8 mouse cellular contexts compared by ENCODE assay signal in genomic region chr10:105834627-105835228, GRCm38 (mm10). TPM values are rescaled to one million over a fixed set of nuclear protein-coding genes. Genes with fewer than 3 reads are reported as not detected.
DNase-seq lines count a peak whose midpoint lies in the region; ATAC-seq and TF ChIP-seq lines count a peak whose summit lies in the region.

No protein-coding gene starts in this region.

- H3K9me3 ChIP-seq in forebrain, embryonic 11.5 days (ENCODE audit: control insufficient read depth, low read length), result no peaks in the 10 kb centered on the region
- no peaks in the 10 kb centered on the region for H3K9me3 ChIP-seq in limb, embryonic 10.5 days (replicated peaks)
- no peaks in the 10 kb centered on the region for H3K9me3 ChIP-seq in midbrain, postnatal 0 days (ENCODE audit: low read length)

- no peaks in the 10 kb centered on the region for H3K27me3 ChIP-seq in liver, adult 2 months (ENCODE audit: control insufficient read depth, insufficient read depth, low read length)
- no peaks in the 10 kb centered on the region for H3K27me3 ChIP-seq in forebrain, embryonic 11.5 days (ENCODE audit: control insufficient read depth, insufficient read depth, low read length)
- H3K27me3 ChIP-seq in limb, embryonic 10.5 days (ENCODE audit: low read depth, poor library complexity, severe bottlenecking), result no peaks in the 10 kb centered on the region
- no peaks in the 10 kb centered on the region for H3K27me3 ChIP-seq in midbrain, postnatal 0 days (ENCODE audit: insufficient read depth, low read length)

- no peak overlapping the region for H3K27ac ChIP-seq in liver, adult 2 months (replicated peaks; ENCODE audit: insufficient read depth, low read depth, low read length)
- H3K27ac ChIP-seq in forebrain, embryonic 11.5 days (ENCODE audit: low read depth, low read length), result no peak overlapping the region
- no peak overlapping the region for H3K27ac ChIP-seq in limb, embryonic 10.5 days
- H3K27ac ChIP-seq in midbrain, postnatal 0 days (ENCODE audit: low read depth, low read length), result no peak overlapping the region

- WGBS in liver, adult 2 months, result 71% methylated on average over 10 of the region's 10 CpGs
- WGBS in forebrain, embryonic 11.5 days, result 64% methylated on average over 10 of the region's 10 CpGs
- WGBS in limb, embryonic 10.5 days, result 66% methylated on average over 10 of the region's 10 CpGs
- WGBS in midbrain, postnatal 0 days, result 64% methylated on average over 10 of the region's 10 CpGs

- peaks cover 6% of the 10 kb centered on the region for H3K36me3 ChIP-seq in liver, adult 2 months (ENCODE audit: control insufficient read depth, insufficient read depth, low read length)
- H3K36me3 ChIP-seq in forebrain, embryonic 11.5 days (ENCODE audit: control insufficient read depth, insufficient read depth, low read length), result no peaks in the 10 kb centered on the region
- H3K36me3 ChIP-seq in limb, embryonic 10.5 days, result peaks cover 5% of the 10 kb centered on the region; the same call in 1 of the 2 replicates
- H3K36me3 ChIP-seq in midbrain, postnatal 0 days (ENCODE audit: insufficient read depth, low read length), result no peaks in the 10 kb centered on the region

- peak; percentile 68 for ATAC-seq in forebrain, embryonic 11.5 days (replicated peaks; ENCODE audit: low FRiP score)
- peak; percentile 48 for ATAC-seq in midbrain, postnatal 0 days (ENCODE audit: low FRiP score)

- TF ChIP-seq POLR2A in liver, adult 2 months (IDR thresholded peaks at IDR 0.05; ENCODE audit: extremely low read depth, insufficient read depth, low read length), result no peak

- no peak overlapping the region for H3K9ac ChIP-seq in liver, adult 2 months (ENCODE audit: low read depth, low read length)
- no peak overlapping the region for H3K9ac ChIP-seq in forebrain, embryonic 11.5 days (ENCODE audit: low read length)
- H3K9ac ChIP-seq in midbrain, postnatal 0 days (replicated peaks; ENCODE audit: low read length, poor library complexity, severe bottlenecking), result no peak overlapping the region

- TF ChIP-seq CTCF in liver, adult 2 months (IDR thresholded peaks at IDR 0.05; ENCODE audit: low read depth, low read length), result no peak
- TF ChIP-seq CTCF in midbrain, postnatal 0 days (IDR thresholded peaks at IDR 0.05), result peak; percentile 68

- H3K79me2 ChIP-seq in liver, adult 2 months (ENCODE audit: control insufficient read depth, insufficient read depth, low read length), result no peaks in the 10 kb centered on the region

- H3K4me3 ChIP-seq in liver, adult 2 months (ENCODE audit: insufficient read depth, low read depth, low read length), result no peak overlapping the region
- H3K4me3 ChIP-seq in forebrain, embryonic 11.5 days (ENCODE audit: low read depth, low read length), result no peak overlapping the region
- no peak overlapping the region for H3K4me3 ChIP-seq in limb, embryonic 10.5 days
- H3K4me3 ChIP-seq in midbrain, postnatal 0 days (ENCODE audit: low read depth, low read length), result no peak overlapping the region

- peak; percentile 13 for DNase-seq in liver, adult 2 months (ENCODE audit: extremely low read depth, low read depth, low spot score)
- DNase-seq in liver (no peak), R1 (ENCODE audit: low read depth, low spot score) (peak; percentile 82)
- peak; percentile 60 for DNase-seq in forebrain, embryonic 11.5 days (ENCODE audit: low spot score)
- peak; percentile 41 for DNase-seq in limb, embryonic 10.5 days (ENCODE audit: low spot score)
- peak; percentile 70 for DNase-seq in midbrain, postnatal 0 days (ENCODE audit: low spot score)
- no peak for DNase-seq in yolk sac, embryonic 10.5 days (ENCODE audit: low spot score)
- no peak for DNase-seq in urinary bladder, postnatal 4 days (ENCODE audit: low spot score in 2 of 2)

- H3K4me2 ChIP-seq in forebrain, embryonic 11.5 days (ENCODE audit: low read depth, low read length, severe bottlenecking), result no peak overlapping the region
- no peak overlapping the region for H3K4me2 ChIP-seq in midbrain, postnatal 0 days (ENCODE audit: low read depth, low read length, poor library complexity, severe bottlenecking)

- H3K4me1 ChIP-seq in liver, adult 2 months (ENCODE audit: control insufficient read depth, insufficient read depth, low read length), result no peaks in the 10 kb centered on the region
- no peaks in the 10 kb centered on the region for H3K4me1 ChIP-seq in forebrain, embryonic 11.5 days (replicated peaks; ENCODE audit: control insufficient read depth, insufficient read depth, low read length)
- no peaks in the 10 kb centered on the region for H3K4me1 ChIP-seq in limb, embryonic 10.5 days
- no peaks in the 10 kb centered on the region for H3K4me1 ChIP-seq in midbrain, postnatal 0 days (ENCODE audit: insufficient read depth, low read length)

RNA-seq across cellular contexts. Expression of gene Ccdc59, which starts 6.1 kb away (rescaled TPM):
- 6.3 and 6.5 TPM in 2 replicates for total RNA-seq in liver, adult 2 months (2014; rRNA removed)
- 1.8 and 2.7 TPM in 2 replicates for polyA plus RNA-seq in liver, adult 2 months (2012; rRNA removed)
- polyA plus RNA-seq in forebrain, embryonic 11.5 days (2014; fragmentation: Nextera tagmentation; extraction: Ambion mirVana), result 51.6 and 55.1 TPM in 2 replicates
- 59.2 and 59.3 TPM in 2 replicates for polyA plus RNA-seq in limb, embryonic 10.5 days (2016; fragmentation: Nextera tagmentation; extraction: Ambion mirVana)
- total RNA-seq in midbrain, postnatal 0 days (2014; rRNA removed), result 13.0 and 19.0 TPM in 2 replicates
- polyA plus RNA-seq in midbrain, postnatal 0 days (2015; fragmentation: Nextera tagmentation; extraction: Ambion mirVana), result 41.0 and 46.4 TPM in 2 replicates

RNA-seq across cellular contexts. Expression of gene Mettl25, which starts 6.5 kb away (rescaled TPM):
- 4.9 and 5.2 TPM in 2 replicates for total RNA-seq in liver, adult 2 months (2014; rRNA removed)
- 1.2 and 1.3 TPM in 2 replicates for polyA plus RNA-seq in liver, adult 2 months (2012; rRNA removed)
- 14.7 and 15.9 TPM in 2 replicates for polyA plus RNA-seq in forebrain, embryonic 11.5 days (2014; fragmentation: Nextera tagmentation; extraction: Ambion mirVana)
- polyA plus RNA-seq in limb, embryonic 10.5 days (2016; fragmentation: Nextera tagmentation; extraction: Ambion mirVana), result 11.7 and 13.2 TPM in 2 replicates
- total RNA-seq in midbrain, postnatal 0 days (2014; rRNA removed), result 20.1 and 29.7 TPM in 2 replicates
- polyA plus RNA-seq in midbrain, postnatal 0 days (2015; fragmentation: Nextera tagmentation; extraction: Ambion mirVana), result 17.2 and 17.7 TPM in 2 replicates

Comparison
In these comparisons a context has a peak if more than half of its experiments do, and no peak if none do; other contexts are left out.
1. DNase-seq: peak in liver, adult 2 months (single experiment), R1 (single experiment), forebrain, embryonic 11.5 days (single experiment), limb, embryonic 10.5 days (single experiment) and midbrain, postnatal 0 days (single experiment); none in liver (single experiment), yolk sac, embryonic 10.5 days (single experiment) and urinary bladder, postnatal 4 days (0 of 2).
2. RNA of gene Ccdc59, which starts 6.1 kb away (polyA plus RNA-seq): 59.2 to 59.3 TPM in limb, embryonic 10.5 days, 51.6 to 55.1 TPM in forebrain, embryonic 11.5 days and 41.0 to 46.4 TPM in midbrain, postnatal 0 days; 1.8 to 2.7 TPM in liver, adult 2 months; every median in the first group is over 10 times any median in the second.